Mouse (Mus musculus): ENCODE data around the gene Thap12.

DNA sequence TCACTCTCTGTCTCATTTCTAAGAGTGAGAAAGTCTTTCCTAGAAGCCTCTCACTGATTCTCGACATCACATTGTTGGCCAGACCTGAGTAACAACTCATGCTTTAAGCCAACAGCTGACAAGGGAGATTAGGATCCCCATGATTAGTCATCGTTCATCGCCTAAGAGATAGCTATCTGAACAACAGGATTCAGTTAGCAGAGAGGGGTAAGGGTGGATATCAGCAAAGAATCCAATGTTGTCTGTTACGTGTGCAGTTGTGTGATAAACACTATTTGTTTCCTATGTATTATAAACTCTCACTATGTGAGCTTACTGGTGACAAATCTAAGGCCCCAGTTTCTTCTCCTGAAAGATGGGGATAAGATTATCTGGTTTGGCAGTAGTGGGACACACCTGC lies 28.6 kb upstream of the Thap12 start:
- no peak for TF ChIP-seq POLR2A (IDR thresholded peaks at IDR 0.05; ENCODE audit: low read depth, low read length)
- TF ChIP-seq CTCF (IDR thresholded peaks at IDR 0.05; ENCODE audit: extremely low read depth, insufficient read depth, insufficient read length, insufficient replicate concordance), result no peak

All from spleen, adult 2 months (tissue).